Mouse (Mus musculus): ENCODE measurements around the gene Pttg1.

Pttg1 gene

DNA sequence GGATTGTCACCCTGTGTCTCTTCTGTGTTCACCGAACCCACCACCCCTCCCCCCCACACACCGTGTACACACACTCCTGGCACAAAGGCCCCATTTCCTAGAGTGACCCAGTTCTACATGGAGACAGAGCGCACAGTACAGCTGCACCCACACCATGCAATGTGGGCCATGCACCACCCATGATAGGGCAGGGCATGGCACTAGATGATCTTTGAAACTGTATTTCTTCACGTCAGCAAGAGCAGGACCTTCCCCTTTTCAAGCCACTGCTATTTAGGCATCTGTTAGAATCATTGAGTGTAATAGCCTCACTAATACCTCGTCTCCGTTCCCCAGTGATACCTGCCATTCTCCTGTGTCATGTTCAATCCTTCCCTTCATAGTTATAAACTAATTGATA, 51.1 kb downstream of the Pttg1 start:
- DNase-seq (ENCODE audit: low read depth), result no peak

DNA sequence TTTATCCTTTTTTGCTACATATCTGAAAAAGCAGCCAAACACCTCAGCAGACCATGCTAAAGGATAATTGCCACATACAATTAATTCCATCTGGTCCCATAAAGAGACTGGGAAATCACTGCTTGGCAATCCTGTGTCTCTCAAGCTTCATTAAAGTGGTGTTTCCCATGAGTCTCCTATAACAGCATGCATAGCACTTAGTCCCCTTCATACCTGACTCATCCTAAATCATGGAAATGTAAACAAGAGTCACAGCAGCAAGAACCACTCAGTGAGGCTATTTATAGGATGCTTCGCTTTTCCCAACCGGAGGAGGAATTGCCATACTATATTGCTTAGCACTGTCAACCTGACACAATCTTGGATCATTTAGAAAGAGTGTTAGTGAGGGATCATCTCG, 52.7 kb downstream of the Pttg1 start:
- DNase-seq (ENCODE audit: low read depth), result no peak

DNA sequence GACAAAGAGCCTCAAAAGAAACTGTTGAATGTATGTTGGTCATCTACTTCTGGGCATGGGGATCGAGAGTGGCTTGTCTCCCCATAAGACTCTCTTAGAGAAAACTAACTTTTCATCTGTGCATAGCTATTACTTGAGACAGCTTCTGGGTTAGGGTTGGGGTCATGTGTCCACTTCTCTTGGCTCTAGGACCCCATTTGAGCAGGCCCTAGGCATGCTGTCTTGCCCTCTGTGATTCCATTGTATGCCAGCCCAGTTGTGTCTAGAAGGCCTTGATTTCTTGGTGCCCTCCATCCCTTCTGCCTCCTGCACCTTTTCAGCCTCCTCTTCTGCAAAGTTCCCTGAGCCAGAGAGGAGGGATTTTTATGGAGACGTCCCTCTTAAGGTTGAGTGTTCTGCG, 54.2 kb downstream of the Pttg1 start:
- DNase-seq (ENCODE audit: low read depth), result no peak

All from c-Kit-positive CD71-negative TER-119-negative erythroid progenitor cells, embryonic 14.5 days (primary cell).